Comparison of ENCODE assay signal across 21 mouse cellular contexts in the genomic region with DNA sequence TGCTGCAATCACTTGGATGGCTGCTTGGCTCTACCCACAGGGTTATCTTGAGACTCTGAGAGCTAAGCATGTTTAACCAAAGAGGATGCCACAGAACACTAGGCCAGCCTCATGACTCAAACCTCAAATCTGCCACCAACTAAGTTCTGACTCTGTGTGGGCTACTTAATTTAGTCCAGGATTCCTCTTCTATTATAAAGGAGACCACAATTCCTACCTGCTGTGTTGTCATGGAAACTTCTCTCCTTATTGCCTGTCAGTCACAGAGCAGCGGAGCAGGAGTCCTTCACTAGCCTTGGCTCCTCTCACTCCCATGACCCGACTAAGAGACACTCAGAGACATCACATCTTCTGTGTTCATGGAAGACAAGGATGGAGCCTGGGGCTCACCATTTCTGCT.
DNase-seq lines count a peak whose midpoint lies in the region; ATAC-seq and TF ChIP-seq lines count a peak whose summit lies in the region.
"Had no signal": no experiment of that assay in that cellular context is flagged by ENCODE, and none has a peak within 500 bp of the region (broad histone marks: within the 10 kb centered on the region; RNA-seq: fewer than 3 reads in every experiment).

No protein-coding gene starts in this region.

- DNase-seq in forebrain, embryonic 10.5 days (ENCODE audit: extremely low spot score, low spot score) = peak; percentile 24
- no peak for DNase-seq in forebrain, postnatal 0 days
- peak; percentile 88 for DNase-seq in midbrain, embryonic 11.5 days (ENCODE audit: low spot score, missing footprints)
- DNase-seq in midbrain, embryonic 10.5 days (ENCODE audit: low spot score) = no peak
- no peak for DNase-seq in liver, embryonic 11.5 days (ENCODE audit: low spot score)
- DNase-seq: adrenal gland, postnatal 36 days; cerebellum, adult 18-20 months; cerebellum, postnatal 25 days; gastrocnemius, postnatal 14 days; kidney, adult 11 months; kidney, postnatal 10 days; left cerebral cortex, postnatal 4 days; liver; liver, postnatal 0 days; lung, postnatal 10 days; right cerebral cortex, adult 18-20 months; thymus, postnatal 25 days had no signal

- TF ChIP-seq CTCF in forebrain, postnatal 0 days (IDR thresholded peaks at IDR 0.05; ENCODE audit: low read depth) = no peak

- no peak overlapping the region for H3K4me2 ChIP-seq in forebrain, postnatal 0 days (ENCODE audit: low read depth)
- no peak overlapping the region for H3K4me2 ChIP-seq in midbrain, embryonic 11.5 days
- H3K4me2 ChIP-seq in forebrain, embryonic 15.5 days (replicated peaks) = no peak overlapping the region
- no peak overlapping the region for H3K4me2 ChIP-seq in kidney, embryonic 14.5 days (replicated peaks; ENCODE audit: low read depth, low read length)
- no peak overlapping the region for H3K4me2 ChIP-seq in liver, embryonic 11.5 days
- H3K4me2 ChIP-seq: embryonic facial prominence, embryonic 13.5 days had no signal

- 28% methylated on average over 2 of the region's 2 CpGs for WGBS in forebrain, embryonic 10.5 days
- WGBS in forebrain, postnatal 0 days = 28% methylated on average over 2 of the region's 2 CpGs
- 9% methylated on average over 2 of the region's 2 CpGs for WGBS in midbrain, embryonic 11.5 days
- 30% methylated on average over 2 of the region's 2 CpGs for WGBS in midbrain, embryonic 10.5 days
- WGBS in forebrain, embryonic 15.5 days = 13% methylated on average over 2 of the region's 2 CpGs
- 68% methylated on average over 2 of the region's 2 CpGs for WGBS in kidney, embryonic 14.5 days
- WGBS in liver, embryonic 11.5 days = 73% methylated on average over 2 of the region's 2 CpGs

- H3K9me3 ChIP-seq in forebrain, embryonic 10.5 days = no peaks in the 10 kb centered on the region
- H3K9me3 ChIP-seq in forebrain, postnatal 0 days (ENCODE audit: low read length) = no peaks in the 10 kb centered on the region
- no peaks in the 10 kb centered on the region for H3K9me3 ChIP-seq in midbrain, embryonic 11.5 days (ENCODE audit: control insufficient read depth, low read length)
- H3K9me3 ChIP-seq in midbrain, embryonic 10.5 days (replicated peaks) = no peaks in the 10 kb centered on the region
- no peaks in the 10 kb centered on the region for H3K9me3 ChIP-seq in forebrain, embryonic 15.5 days
- no peaks in the 10 kb centered on the region for H3K9me3 ChIP-seq in kidney, embryonic 14.5 days (ENCODE audit: control insufficient read depth, low read length)
- H3K9me3 ChIP-seq in liver, embryonic 11.5 days (ENCODE audit: control insufficient read depth, low read length) = no peaks in the 10 kb centered on the region
- H3K9me3 ChIP-seq: embryonic facial prominence, embryonic 13.5 days had no signal

- no peak overlapping the region for H3K9ac ChIP-seq in forebrain, postnatal 0 days
- no peak overlapping the region for H3K9ac ChIP-seq in midbrain, embryonic 11.5 days (ENCODE audit: low read length)
- H3K9ac ChIP-seq in forebrain, embryonic 15.5 days (replicated peaks) = no peak overlapping the region
- no peak overlapping the region for H3K9ac ChIP-seq in kidney, embryonic 14.5 days (ENCODE audit: low read depth, low read length)
- no peak overlapping the region for H3K9ac ChIP-seq in liver, embryonic 11.5 days (ENCODE audit: low read depth, low read length)
- H3K9ac ChIP-seq: embryonic facial prominence, embryonic 13.5 days; liver, postnatal 0 days had no signal

- ATAC-seq in forebrain, postnatal 0 days = no peak
- ATAC-seq in midbrain, embryonic 11.5 days (ENCODE audit: low FRiP score) = no peak
- 0 out of 2 replicates have a peak, but pooled peaks have one; percentile 24 for ATAC-seq in forebrain, embryonic 15.5 days (replicated peaks)
- ATAC-seq in kidney, embryonic 14.5 days (ENCODE audit: low FRiP score, low TSS enrichment) = no peak
- ATAC-seq in liver, embryonic 11.5 days (replicated peaks; ENCODE audit: low FRiP score) = no peak
- ATAC-seq: CD4-positive, CD25-positive, alpha-beta regulatory T cell, adult 4 months; liver, postnatal 0 days had no signal

- no peaks in the 10 kb centered on the region for H3K36me3 ChIP-seq in forebrain, embryonic 10.5 days (replicated peaks)
- no peaks in the 10 kb centered on the region for H3K36me3 ChIP-seq in forebrain, postnatal 0 days (ENCODE audit: insufficient read depth)
- H3K36me3 ChIP-seq in midbrain, embryonic 11.5 days (ENCODE audit: control insufficient read depth, insufficient read depth, low read length) = no peaks in the 10 kb centered on the region
- no peaks in the 10 kb centered on the region for H3K36me3 ChIP-seq in midbrain, embryonic 10.5 days
- H3K36me3 ChIP-seq in forebrain, embryonic 15.5 days = no peaks in the 10 kb centered on the region
- H3K36me3 ChIP-seq in kidney, embryonic 14.5 days (ENCODE audit: control insufficient read depth, insufficient read depth, low read length) = no peaks in the 10 kb centered on the region
- H3K36me3 ChIP-seq in liver, embryonic 11.5 days (ENCODE audit: control insufficient read depth, insufficient read depth, low read length) = no peaks in the 10 kb centered on the region
- H3K36me3 ChIP-seq: embryonic facial prominence, embryonic 13.5 days had no signal

- peaks cover 14% of the 10 kb centered on the region for H3K4me1 ChIP-seq in forebrain, embryonic 10.5 days
- no peaks in the 10 kb centered on the region for H3K4me1 ChIP-seq in forebrain, postnatal 0 days (ENCODE audit: insufficient read depth)
- peaks cover 3% of the 10 kb centered on the region; the same call in 1 of the 2 replicates for H3K4me1 ChIP-seq in midbrain, embryonic 11.5 days (ENCODE audit: control insufficient read depth, insufficient read depth, low read length)
- H3K4me1 ChIP-seq in midbrain, embryonic 10.5 days = peaks cover 12% of the 10 kb centered on the region
- H3K4me1 ChIP-seq in forebrain, embryonic 15.5 days = peaks cover 12% of the 10 kb centered on the region
- H3K4me1 ChIP-seq in kidney, embryonic 14.5 days (ENCODE audit: control insufficient read depth, insufficient read depth, low read length) = no peaks in the 10 kb centered on the region
- H3K4me1 ChIP-seq in liver, embryonic 11.5 days (replicated peaks; ENCODE audit: control insufficient read depth, insufficient read depth, low read length) = no peaks in the 10 kb centered on the region; the same call in 1 of the 2 replicates
- H3K4me1 ChIP-seq: embryonic facial prominence, embryonic 13.5 days had no signal

- H3K27me3 ChIP-seq in forebrain, embryonic 10.5 days (ENCODE audit: poor library complexity, severe bottlenecking) = peaks cover 19% of the 10 kb centered on the region; the same call in 1 of the 2 replicates
- H3K27me3 ChIP-seq in forebrain, postnatal 0 days (ENCODE audit: insufficient read depth, low read length) = no peaks in the 10 kb centered on the region
- no peaks in the 10 kb centered on the region for H3K27me3 ChIP-seq in midbrain, embryonic 11.5 days (ENCODE audit: control insufficient read depth, insufficient read depth, low read length)
- no peaks in the 10 kb centered on the region for H3K27me3 ChIP-seq in midbrain, embryonic 10.5 days (ENCODE audit: low read depth, poor library complexity, severe bottlenecking)
- H3K27me3 ChIP-seq in forebrain, embryonic 15.5 days = no peaks in the 10 kb centered on the region
- no peaks in the 10 kb centered on the region for H3K27me3 ChIP-seq in kidney, embryonic 14.5 days (ENCODE audit: control insufficient read depth, insufficient read depth, low read length)
- no peaks in the 10 kb centered on the region for H3K27me3 ChIP-seq in liver, embryonic 11.5 days (replicated peaks; ENCODE audit: control insufficient read depth, insufficient read depth, low read length)
- H3K27me3 ChIP-seq: embryonic facial prominence, embryonic 13.5 days had no signal

- no peak overlapping the region for H3K27ac ChIP-seq in forebrain, embryonic 10.5 days
- no peak overlapping the region for H3K27ac ChIP-seq in forebrain, postnatal 0 days (ENCODE audit: low read depth, low read length)
- no peak overlapping the region for H3K27ac ChIP-seq in midbrain, embryonic 11.5 days (ENCODE audit: low read depth, low read length)
- no peak overlapping the region for H3K27ac ChIP-seq in midbrain, embryonic 10.5 days (replicated peaks)
- H3K27ac ChIP-seq in forebrain, embryonic 15.5 days (replicated peaks) = no peak overlapping the region
- no peak overlapping the region for H3K27ac ChIP-seq in kidney, embryonic 14.5 days (ENCODE audit: low read depth, low read length)
- no peak overlapping the region for H3K27ac ChIP-seq in liver, embryonic 11.5 days (ENCODE audit: low read depth, low read length)
- H3K27ac ChIP-seq: embryonic facial prominence, embryonic 13.5 days had no signal

- no peak overlapping the region for H3K4me3 ChIP-seq in forebrain, embryonic 10.5 days
- no peak overlapping the region for H3K4me3 ChIP-seq in forebrain, postnatal 0 days (ENCODE audit: low read depth, low read length)
- H3K4me3 ChIP-seq in midbrain, embryonic 11.5 days (ENCODE audit: low read depth, low read length) = no peak overlapping the region
- H3K4me3 ChIP-seq in midbrain, embryonic 10.5 days = no peak overlapping the region
- no peak overlapping the region for H3K4me3 ChIP-seq in forebrain, embryonic 15.5 days
- H3K4me3 ChIP-seq in kidney, embryonic 14.5 days (ENCODE audit: low read length) = no peak overlapping the region
- no peak overlapping the region for H3K4me3 ChIP-seq in liver, embryonic 11.5 days (ENCODE audit: low read depth, low read length)
- H3K4me3 ChIP-seq: embryonic facial prominence, embryonic 13.5 days had no signal

Comparison
In these comparisons a context has a peak if more than half of its experiments do, and no peak if none do; other contexts are left out.
1. DNase-seq: peak in forebrain, embryonic 10.5 days (single experiment) and midbrain, embryonic 11.5 days (single experiment); none in forebrain, postnatal 0 days (single experiment), midbrain, embryonic 10.5 days (single experiment) and liver, embryonic 11.5 days (single experiment).